Mouse (Mus musculus) neural tube, embryonic 13.5 days (tissue): ENCODE measurements around the gene Atp4b. TPM values are rescaled to one million over a fixed set of nuclear protein-coding genes. Genes with fewer than 3 reads are reported as not detected.

Experiments
- ATAC-seq: fragments of 200-750 bp; cut with Nextera tagmentation; 2 replicates; pipeline ENCODE4 v1.8.0; 2017; ENCODE audit warnings: low read depth, mild to moderate bottlenecking, moderate TSS enrichment, moderate library complexity
- H3K27ac ChIP-seq: fragments of 300-500 bp; sonication (generic); replicated peaks from 2 replicates; pipeline ENCODE4 v1.5.1; 2015; ENCODE audit warnings: moderate library complexity, mild to moderate bottlenecking, inconsistent platforms
- H3K27me3 ChIP-seq: fragments of 300-500 bp; sonication (generic); 2 replicates; pipeline ENCODE4 v1.6.1; 2015; ENCODE audit warnings: mild to moderate bottlenecking, inconsistent platforms
- H3K36me3 ChIP-seq: fragments of 300-500 bp; sonication (generic); 2 replicates; pipeline ENCODE4 v1.6.1; 2015; ENCODE audit warnings: mild to moderate bottlenecking, inconsistent platforms
- H3K4me1 ChIP-seq: fragments of 300-500 bp; sonication (generic); replicated peaks from 2 replicates; pipeline ENCODE4 v1.6.1; 2015; ENCODE audit warnings: inconsistent platforms
- H3K4me2 ChIP-seq: fragments of 300-500 bp; sonication (generic); 2 replicates; pipeline ENCODE4 v1.6.1; 2015; ENCODE audit warnings: inconsistent platforms, mild to moderate bottlenecking, moderate library complexity
- H3K4me3 ChIP-seq: fragments of 300-500 bp; sonication (generic); 2 replicates; pipeline ENCODE4 v1.5.1; 2015; ENCODE audit warnings: mild to moderate bottlenecking, inconsistent platforms
- H3K9ac ChIP-seq: fragments of 300-500 bp; sonication (generic); 2 replicates; pipeline ENCODE4 v1.6.1; 2015; ENCODE audit warnings: moderate library complexity, mild to moderate bottlenecking, inconsistent platforms
- H3K9me3 ChIP-seq: fragments of 300-500 bp; sonication (generic); 2 replicates; pipeline ENCODE4 v1.6.1; 2016; ENCODE audit warnings: inconsistent platforms
- WGBS: fragments of 180-500 bp; shearing (Covaris S2); methylation state at CpG from one replicate; pipeline ENCODE4 v1.1.7; 2015; 5-methylcytosine and 5-hydroxymethylcytosine counted together
- polyA plus RNA-seq: library from polyadenylated mRNA; unstranded; fragments of >200 nt; fragmentation: Nextera tagmentation; extraction: Ambion mirVana; gene quantifications from 2 replicates; pipeline ENCODE4 v1.2.1, GENCODE M21; 2015

Atp4b gene
- polyA plus RNA-seq, result not detected in 2 replicates

GRCm38 (mm10) chr8:13396725-13397124 is at the start of gene Atp4b:
Atp4b (minus strand) TSS chr8:13396825.
- Histone ChIP-seq H3K4me3 (no peak within 1 kb of the TSS), H3K4me2 (no peak within 1 kb of the TSS), H3K9me3 (no peaks in the 10 kb centered on the region), H3K4me1 (no peaks in the 10 kb centered on the region), H3K36me3 (no peaks in the 10 kb centered on the region), H3K27ac (no peak within 1 kb of the TSS), H3K9ac (no peak within 1 kb of the TSS), H3K27me3 (no peaks in the 10 kb centered on the region)
- WGBS, result 85% methylated on average over 5 of the region's 5 CpGs
- no peak for ATAC-seq

DNA sequence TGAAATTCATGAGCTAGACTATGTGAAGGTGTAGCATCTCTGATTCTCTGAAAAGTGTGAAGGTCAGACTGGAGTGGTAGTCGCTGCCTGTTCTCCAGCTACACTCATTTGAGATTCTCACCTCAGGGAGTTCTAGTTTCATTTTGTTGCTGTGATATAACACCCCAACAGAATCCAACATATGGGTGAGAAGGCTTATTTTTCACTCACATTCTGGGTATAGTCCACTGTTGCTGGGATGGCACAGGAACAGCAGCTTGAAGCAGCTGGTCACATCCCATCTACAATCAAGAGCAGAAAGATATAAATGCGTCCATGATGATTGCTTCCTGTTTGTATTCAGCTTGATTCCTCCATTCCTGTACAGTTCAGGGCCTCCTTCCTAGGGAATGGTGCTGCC is 45.5 kb upstream of the Atp4b start:
- Histone ChIP-seq H3K4me3 (no peak overlapping the region), H3K4me1 (no peaks in the 10 kb centered on the region), H3K36me3 (no peaks in the 10 kb centered on the region), H3K27ac (no peak overlapping the region), H3K27me3 (peaks cover under 1% of the 10 kb centered on the region; the same call in 1 of the 2 replicates), H3K9ac (no peak overlapping the region), H3K9me3 (no peaks in the 10 kb centered on the region), H3K4me2 (no peak overlapping the region)
- WGBS, result 93% methylated on average over 2 of the region's 2 CpGs
- ATAC-seq, result no peak

DNA sequence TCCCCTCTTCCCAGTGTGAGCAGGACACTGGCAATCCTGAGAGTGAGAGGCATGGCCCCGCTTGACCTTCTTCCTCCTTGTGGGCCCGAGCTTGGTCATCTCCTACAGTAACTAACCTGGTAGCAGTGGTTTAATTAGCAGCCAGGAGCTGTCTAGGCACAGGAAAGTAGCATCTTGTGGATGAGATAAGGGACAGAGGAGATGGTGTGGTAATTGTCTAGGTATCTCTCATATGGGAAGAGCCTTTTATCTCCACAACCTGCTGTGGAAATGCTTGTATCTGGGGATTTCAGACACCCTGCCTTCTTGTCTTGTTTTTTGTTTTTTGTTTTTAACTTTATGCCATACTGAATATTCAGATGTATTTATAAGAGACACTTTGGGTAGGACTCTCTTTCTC is 40.9 kb upstream of the Atp4b start:
- ATAC-seq, result no peak
- 85% methylated on average over 2 of the region's 2 CpGs for WGBS
- Histone ChIP-seq H3K4me2 (no peak overlapping the region), H3K36me3 (no peaks in the 10 kb centered on the region), H3K27me3 (peaks cover 38% of the 10 kb centered on the region), H3K9me3 (no peaks in the 10 kb centered on the region), H3K4me1 (0 out of 2 replicates have a peak, but pooled peaks cover 7% of the 10 kb centered on the region), H3K27ac (no peak overlapping the region), H3K9ac (no peak overlapping the region), H3K4me3 (no peak overlapping the region)

- no peak for ATAC-seq
- no peak overlapping the region for H3K9ac ChIP-seq
- no peaks in the 10 kb centered on the region for H3K9me3 ChIP-seq
Measured at GRCm38 (mm10) chr8:13436052-13436451, 39.4 kb upstream of the Atp4b start.

GRCm38 (mm10) chr8:13434889-13435288 is 38.3 kb upstream of the Atp4b start, which contains the start of gene Tmem255b:
Tmem255b (plus strand) TSS chr8:13435189.
- no peak within 1 kb of the TSS for H3K27ac ChIP-seq
- WGBS, result 16% methylated on average over 10 of the region's 10 CpGs

More at GRCm38 (mm10) chr8:13436052-13436451, 39.4 kb upstream of the Atp4b start:
- H3K4me3 ChIP-seq, result no peak overlapping the region
- H3K4me2 ChIP-seq, result no peak overlapping the region
- WGBS, result 20% methylated on average over 8 of the region's 8 CpGs
- no peaks in the 10 kb centered on the region for H3K36me3 ChIP-seq
- H3K27me3 ChIP-seq, result peaks cover 38% of the 10 kb centered on the region
- no peak overlapping the region for H3K27ac ChIP-seq
- H3K4me1 ChIP-seq, result 0 out of 2 replicates have a peak, but pooled peaks cover 7% of the 10 kb centered on the region

DNA sequence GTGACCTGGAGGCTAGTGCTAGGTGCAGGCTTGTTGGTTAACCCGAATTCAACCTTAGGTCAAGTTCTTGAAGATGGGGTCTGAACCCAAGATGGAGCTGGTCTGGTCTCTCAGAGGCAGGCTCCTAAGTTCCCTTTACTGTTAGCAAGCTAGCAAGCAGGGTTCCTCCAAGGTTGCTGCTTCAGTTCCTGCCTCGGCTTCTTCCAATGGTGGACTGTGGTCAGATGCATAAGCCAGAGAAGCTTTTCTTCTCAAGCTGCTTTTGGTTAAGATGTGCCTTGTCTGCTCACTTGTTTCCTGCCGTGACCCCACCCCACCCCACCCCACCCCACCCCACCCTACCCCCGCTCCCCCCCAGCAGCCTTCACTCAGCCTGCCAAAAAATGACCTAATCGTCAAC is 36.5 kb upstream of the Atp4b start:
- ATAC-seq, result no peak
- Histone ChIP-seq H3K27me3 (peaks cover 38% of the 10 kb centered on the region), H3K4me1 (0 out of 2 replicates have a peak, but pooled peaks cover 7% of the 10 kb centered on the region), H3K9ac (no peak overlapping the region), H3K4me3 (no peak overlapping the region), H3K4me2 (no peak overlapping the region), H3K36me3 (no peaks in the 10 kb centered on the region), H3K9me3 (no peaks in the 10 kb centered on the region), H3K27ac (no peak overlapping the region)
- WGBS, result 88% methylated on average over 5 of the region's 5 CpGs

More at GRCm38 (mm10) chr8:13434889-13435288, 38.3 kb upstream of the Atp4b start, which contains the start of gene Tmem255b:
- peaks cover 38% of the 10 kb centered on the region for H3K27me3 ChIP-seq
- H3K9ac ChIP-seq, result no peak within 1 kb of the TSS
- H3K4me1 ChIP-seq, result 0 out of 2 replicates have a peak, but pooled peaks cover 7% of the 10 kb centered on the region
- H3K4me2 ChIP-seq, result 0 out of 2 replicates have a peak within 1 kb of the TSS, but pooled peaks have one; percentile 14
- H3K36me3 ChIP-seq, result no peaks in the 10 kb centered on the region
- no peaks in the 10 kb centered on the region for H3K9me3 ChIP-seq
- no peak for ATAC-seq
- no peak within 1 kb of the TSS for H3K4me3 ChIP-seq

GRCm38 (mm10) chr8:13430866-13431265 is 34.2 kb upstream of the Atp4b start:
- peaks cover 24% of the 10 kb centered on the region for H3K27me3 ChIP-seq
- no peaks in the 10 kb centered on the region for H3K9me3 ChIP-seq
- no peak overlapping the region for H3K4me2 ChIP-seq
- H3K4me1 ChIP-seq, result 0 out of 2 replicates have a peak, but pooled peaks cover 7% of the 10 kb centered on the region
- H3K27ac ChIP-seq, result no peak overlapping the region
- H3K4me3 ChIP-seq, result no peak overlapping the region
- no peaks in the 10 kb centered on the region for H3K36me3 ChIP-seq
- no peak for ATAC-seq
- no peak overlapping the region for H3K9ac ChIP-seq

- WGBS, result 72% methylated on average over 7 of the region's 7 CpGs
Measured at GRCm38 (mm10) chr8:13430412-13430811, 33.8 kb upstream of the Atp4b start.

GRCm38 (mm10) chr8:13428156-13428555 is 31.5 kb upstream of the Atp4b start:
- no peak overlapping the region for H3K4me3 ChIP-seq
- H3K4me1 ChIP-seq, result no peaks in the 10 kb centered on the region
- WGBS, result 87% methylated on average over 9 of the region's 9 CpGs
- no peaks in the 10 kb centered on the region for H3K9me3 ChIP-seq
- H3K36me3 ChIP-seq, result no peaks in the 10 kb centered on the region
- ATAC-seq, result no peak
- no peak overlapping the region for H3K9ac ChIP-seq
- H3K27ac ChIP-seq, result no peak overlapping the region
- H3K4me2 ChIP-seq, result no peak overlapping the region
- no peaks in the 10 kb centered on the region for H3K27me3 ChIP-seq

More at GRCm38 (mm10) chr8:13430412-13430811, 33.8 kb upstream of the Atp4b start:
- no peak overlapping the region for H3K9ac ChIP-seq
- H3K4me3 ChIP-seq, result no peak overlapping the region
- 0 out of 2 replicates have a peak, but pooled peaks cover 6% of the 10 kb centered on the region for H3K4me1 ChIP-seq
- no peak for ATAC-seq
- no peak overlapping the region for H3K27ac ChIP-seq
- H3K27me3 ChIP-seq, result peaks cover 20% of the 10 kb centered on the region
- no peak overlapping the region for H3K4me2 ChIP-seq
- H3K9me3 ChIP-seq, result no peaks in the 10 kb centered on the region
- H3K36me3 ChIP-seq, result no peaks in the 10 kb centered on the region

DNA sequence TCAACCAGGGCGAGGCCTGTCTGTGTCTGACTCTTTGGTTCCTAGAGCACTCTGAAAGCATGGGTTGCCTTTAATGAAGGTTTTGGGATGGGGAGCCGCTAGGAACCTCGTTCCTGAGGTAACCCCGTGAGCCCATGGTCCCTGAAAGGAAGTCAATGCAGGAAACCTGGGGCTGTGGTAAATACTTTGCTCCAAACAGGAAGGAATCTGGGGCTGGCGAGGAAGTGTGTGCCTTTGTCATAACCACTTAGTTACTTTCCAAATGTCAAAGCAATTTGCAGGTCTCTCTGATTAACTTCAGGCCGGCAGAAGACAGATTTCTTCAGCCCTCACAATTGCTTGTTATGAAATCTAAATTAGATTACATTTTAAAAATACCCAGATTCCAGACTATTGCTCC is 30.7 kb upstream of the Atp4b start:
- Histone ChIP-seq H3K9ac (no peak overlapping the region), H3K4me2 (no peak overlapping the region), H3K36me3 (no peaks in the 10 kb centered on the region), H3K27ac (no peak overlapping the region), H3K9me3 (no peaks in the 10 kb centered on the region), H3K4me1 (no peaks in the 10 kb centered on the region), H3K4me3 (no peak overlapping the region), H3K27me3 (no peaks in the 10 kb centered on the region)
- 83% methylated on average over 6 of the region's 6 CpGs for WGBS
- no peak for ATAC-seq

GRCm38 (mm10) chr8:13420970-13421369 is 24.3 kb upstream of the Atp4b start:
- no peak overlapping the region for H3K9ac ChIP-seq
- H3K27ac ChIP-seq, result no peak overlapping the region
- H3K9me3 ChIP-seq, result no peaks in the 10 kb centered on the region
- no peak overlapping the region for H3K4me3 ChIP-seq
- H3K4me1 ChIP-seq, result no peaks in the 10 kb centered on the region
- H3K36me3 ChIP-seq, result no peaks in the 10 kb centered on the region
- no peak overlapping the region for H3K4me2 ChIP-seq
- ATAC-seq, result no peak
- H3K27me3 ChIP-seq, result no peaks in the 10 kb centered on the region
- 91% methylated on average over 6 of the region's 6 CpGs for whole genome bisulfite sequencing

- WGBS, result 77% methylated on average over 2 of the region's 2 CpGs
- H3K4me1 ChIP-seq, result no peaks in the 10 kb centered on the region
- no peaks in the 10 kb centered on the region for H3K9me3 ChIP-seq
Measured at GRCm38 (mm10) chr8:13419111-13419639, 22.6 kb upstream of the Atp4b start.

GRCm38 (mm10) chr8:13415879-13416278 is 19.3 kb upstream of the Atp4b start:
- WGBS, result 76% methylated on average over 10 of the region's 10 CpGs

More at GRCm38 (mm10) chr8:13419111-13419639, 22.6 kb upstream of the Atp4b start:
- no peak overlapping the region for H3K4me3 ChIP-seq
- H3K36me3 ChIP-seq, result no peaks in the 10 kb centered on the region
- no peak overlapping the region for H3K27ac ChIP-seq
- ATAC-seq, result no peak
- no peaks in the 10 kb centered on the region for H3K27me3 ChIP-seq
- no peak overlapping the region for H3K9ac ChIP-seq
- no peak overlapping the region for H3K4me2 ChIP-seq

More at GRCm38 (mm10) chr8:13415879-13416278, 19.3 kb upstream of the Atp4b start:
- H3K4me2 ChIP-seq, result no peak overlapping the region
- H3K9ac ChIP-seq, result no peak overlapping the region
- no peak for ATAC-seq
- no peak overlapping the region for H3K27ac ChIP-seq
- no peaks in the 10 kb centered on the region for H3K27me3 ChIP-seq
- no peak overlapping the region for H3K4me3 ChIP-seq
- no peaks in the 10 kb centered on the region for H3K9me3 ChIP-seq
- H3K4me1 ChIP-seq, result no peaks in the 10 kb centered on the region
- no peaks in the 10 kb centered on the region for H3K36me3 ChIP-seq
